Mouse (Mus musculus): ENCODE results near the gene Aldh3b2. TPM values are rescaled to one million over a fixed set of nuclear protein-coding genes. Genes with fewer than 3 reads are reported as not detected.

Aldh3b2 gene
- polyA plus RNA-seq, 1 experiment from 2014 or later, result 11.7 TPM

DNA sequence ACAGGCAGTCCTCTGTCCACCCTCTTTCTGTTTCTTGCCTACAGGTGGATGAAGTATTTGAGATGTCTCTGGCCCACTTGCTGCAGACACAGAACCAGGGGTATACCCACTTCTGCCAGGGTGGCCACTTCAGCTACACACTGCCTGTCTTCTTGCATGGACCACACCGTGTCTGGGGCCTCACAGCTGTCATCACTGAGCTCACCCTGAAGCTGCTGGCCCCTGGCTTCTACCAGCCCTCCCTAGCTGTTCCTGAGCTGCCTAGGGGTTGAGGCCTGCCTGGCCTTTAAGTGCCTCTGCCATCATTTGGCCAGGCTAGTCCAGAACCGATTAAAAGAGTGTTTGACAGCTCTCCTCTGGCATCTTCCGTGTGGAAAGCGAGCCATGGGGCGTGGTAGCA, 29.6 kb downstream of the Aldh3b2 start:
- no peak overlapping the region for H3K4me3 ChIP-seq (ENCODE audit: low read depth, low read length)
- peak overlapping the region; percentile 93; the same call in 1 of the 2 replicates for H3K4me2 ChIP-seq (replicated peaks; ENCODE audit: low read depth, low read length)
- 0 out of 2 replicates have a peak, but pooled peaks cover 5% of the 10 kb centered on the region for H3K36me3 ChIP-seq (ENCODE audit: control insufficient read depth, insufficient read depth, low read length)
- H3K27ac ChIP-seq (ENCODE audit: low read length), result no peak overlapping the region
- H3K9me3 ChIP-seq (ENCODE audit: control insufficient read depth, low read depth, low read length), result no peaks in the 10 kb centered on the region
- H3K27me3 ChIP-seq (ENCODE audit: control insufficient read depth, insufficient read depth, low read length), result no peaks in the 10 kb centered on the region
- 77% methylated on average over 5 of the region's 5 CpGs for WGBS
- peaks cover 15% of the 10 kb centered on the region for H3K4me1 ChIP-seq (ENCODE audit: control insufficient read depth, insufficient read depth, low read length)
- no peak overlapping the region for H3K9ac ChIP-seq (replicated peaks; ENCODE audit: low read depth, low read length)
- ATAC-seq (ENCODE audit: insufficient number of reproducible peaks, insufficient read depth, low FRiP score, low read depth), result no peak

DNA sequence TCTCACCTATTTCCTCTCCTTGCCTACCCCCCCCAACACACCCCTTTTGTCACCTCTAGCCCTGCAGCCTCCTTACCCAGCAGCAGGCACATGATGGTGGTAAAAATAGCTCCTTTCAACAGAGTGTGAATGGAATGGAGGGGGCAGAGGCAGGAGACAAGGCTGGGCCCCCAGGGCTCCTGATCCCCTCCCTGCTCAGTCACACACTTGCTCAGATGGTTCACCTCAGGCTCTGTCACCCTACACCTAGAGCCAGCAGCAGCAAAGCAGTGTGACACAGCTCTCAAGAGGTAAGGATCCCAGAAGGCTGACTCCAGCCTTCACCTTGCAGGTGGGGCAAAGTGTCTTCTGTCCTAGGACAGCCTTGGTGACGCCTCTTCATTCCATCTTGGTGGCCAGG, 31.0 kb downstream of the Aldh3b2 start, which contains the start of gene Doc2g:
Gene Doc2g, plus strand, starts transcription at position 202 of the 400 bp plus-strand sequence.
- Histone ChIP-seq H3K27ac (ENCODE audit: low read length) (no peak within 1 kb of the TSS), H3K4me2 (replicated peaks; ENCODE audit: low read depth, low read length) (no peak within 1 kb of the TSS), H3K36me3 (ENCODE audit: control insufficient read depth, insufficient read depth, low read length) (peaks cover 18% of the 10 kb centered on the region), H3K27me3 (ENCODE audit: control insufficient read depth, insufficient read depth, low read length) (no peaks in the 10 kb centered on the region), H3K4me1 (ENCODE audit: control insufficient read depth, insufficient read depth, low read length) (peaks cover 15% of the 10 kb centered on the region), H3K4me3 (ENCODE audit: low read depth, low read length) (no peak within 1 kb of the TSS), H3K9me3 (ENCODE audit: control insufficient read depth, low read depth, low read length) (no peaks in the 10 kb centered on the region), H3K9ac (replicated peaks; ENCODE audit: low read depth, low read length) (no peak within 1 kb of the TSS)
- no peak for ATAC-seq (ENCODE audit: insufficient number of reproducible peaks, insufficient read depth, low FRiP score, low read depth)
- WGBS, result 64% methylated on average over 1 of the region's 1 CpGs

DNA sequence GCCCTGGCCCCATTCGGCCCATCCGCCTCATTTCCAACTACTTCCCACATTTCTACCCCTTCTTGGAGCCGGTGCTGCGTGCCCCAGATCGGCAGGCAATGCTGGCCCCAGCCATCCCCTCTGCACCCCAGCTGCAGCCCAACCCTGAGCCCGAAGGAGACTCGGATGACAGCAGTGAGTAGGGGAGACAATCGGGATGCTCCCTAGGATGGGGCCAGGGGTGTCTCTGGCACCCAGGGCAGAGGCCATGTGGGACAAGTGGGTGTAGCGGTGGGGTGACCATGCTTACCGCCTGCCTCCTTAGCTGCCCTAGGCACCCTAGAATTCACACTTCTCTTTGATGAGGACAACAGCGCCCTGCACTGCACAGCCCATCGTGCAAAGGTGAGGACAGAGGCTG, 31.5 kb downstream of the Aldh3b2 start:
- Histone ChIP-seq H3K4me3 (ENCODE audit: low read depth, low read length) (no peak overlapping the region), H3K9me3 (ENCODE audit: control insufficient read depth, low read depth, low read length) (no peaks in the 10 kb centered on the region), H3K36me3 (ENCODE audit: control insufficient read depth, insufficient read depth, low read length) (peaks cover 24% of the 10 kb centered on the region), H3K27ac (ENCODE audit: low read length) (no peak overlapping the region), H3K4me1 (ENCODE audit: control insufficient read depth, insufficient read depth, low read length) (peaks cover 15% of the 10 kb centered on the region), H3K9ac (replicated peaks; ENCODE audit: low read depth, low read length) (no peak overlapping the region), H3K27me3 (ENCODE audit: control insufficient read depth, insufficient read depth, low read length) (no peaks in the 10 kb centered on the region), H3K4me2 (replicated peaks; ENCODE audit: low read depth, low read length) (no peak overlapping the region)
- ATAC-seq (ENCODE audit: insufficient number of reproducible peaks, insufficient read depth, low FRiP score, low read depth), result no peak
- 67% methylated on average over 12 of the region's 12 CpGs for WGBS

DNA sequence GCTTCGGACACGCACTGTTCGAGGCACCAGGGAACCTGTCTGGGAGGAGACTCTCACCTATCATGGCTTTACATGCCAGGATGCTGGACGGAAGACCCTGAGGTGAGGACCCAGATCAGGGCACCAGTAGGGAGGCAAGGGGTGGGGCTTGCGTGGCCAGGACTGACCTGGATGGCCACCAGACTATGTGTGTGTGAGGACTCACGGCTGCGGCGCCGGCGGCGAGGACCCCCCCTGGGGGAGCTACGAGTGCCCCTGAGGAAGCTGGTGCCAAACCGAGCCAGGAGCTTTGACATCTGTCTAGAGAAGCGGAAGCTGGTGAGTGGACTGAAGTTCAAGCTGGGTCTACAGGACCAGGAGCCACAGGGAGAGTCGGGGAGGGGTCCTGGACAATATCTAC, 32.2 kb downstream of the Aldh3b2 start:
- Histone ChIP-seq H3K4me3 (ENCODE audit: low read depth, low read length) (no peak overlapping the region), H3K9ac (replicated peaks; ENCODE audit: low read depth, low read length) (no peak overlapping the region), H3K27ac (ENCODE audit: low read length) (no peak overlapping the region), H3K9me3 (ENCODE audit: control insufficient read depth, low read depth, low read length) (no peaks in the 10 kb centered on the region), H3K4me1 (ENCODE audit: control insufficient read depth, insufficient read depth, low read length) (peaks cover 14% of the 10 kb centered on the region), H3K27me3 (ENCODE audit: control insufficient read depth, insufficient read depth, low read length) (no peaks in the 10 kb centered on the region), H3K4me2 (replicated peaks; ENCODE audit: low read depth, low read length) (no peak overlapping the region), H3K36me3 (ENCODE audit: control insufficient read depth, insufficient read depth, low read length) (peaks cover 24% of the 10 kb centered on the region)
- WGBS, result 87% methylated on average over 15 of the region's 15 CpGs
- no peak for ATAC-seq (ENCODE audit: insufficient number of reproducible peaks, insufficient read depth, low FRiP score, low read depth)

DNA sequence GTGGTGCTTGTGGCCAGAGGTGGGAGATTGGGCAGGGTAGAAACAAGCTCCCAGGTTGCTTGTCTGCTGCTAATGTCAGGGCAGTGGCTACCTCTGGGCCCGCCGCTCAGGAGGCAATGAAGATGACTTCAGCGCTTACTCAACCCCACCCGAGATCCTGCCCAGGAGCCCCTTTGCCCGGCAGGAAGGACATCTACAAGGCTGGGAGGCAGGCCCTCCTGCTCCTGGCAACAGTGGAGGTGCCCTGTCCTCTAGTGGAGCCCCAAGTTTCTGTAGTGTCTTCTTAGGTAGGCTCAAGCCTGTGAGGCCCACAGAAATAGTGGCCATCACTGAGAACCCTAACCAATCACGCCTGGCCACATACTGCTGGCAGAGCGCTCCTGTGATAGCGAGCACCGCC, 33.0 kb downstream of the Aldh3b2 start:
- no peak overlapping the region for H3K4me3 ChIP-seq (ENCODE audit: low read depth, low read length)
- H3K4me1 ChIP-seq (ENCODE audit: control insufficient read depth, insufficient read depth, low read length), result peaks cover 9% of the 10 kb centered on the region
- H3K36me3 ChIP-seq (ENCODE audit: control insufficient read depth, insufficient read depth, low read length), result peaks cover 24% of the 10 kb centered on the region
- WGBS, result 86% methylated on average over 9 of the region's 9 CpGs
- no peak for ATAC-seq (ENCODE audit: insufficient number of reproducible peaks, insufficient read depth, low FRiP score, low read depth)
- H3K9me3 ChIP-seq (ENCODE audit: control insufficient read depth, low read depth, low read length), result no peaks in the 10 kb centered on the region
- H3K4me2 ChIP-seq (replicated peaks; ENCODE audit: low read depth, low read length), result no peak overlapping the region
- no peaks in the 10 kb centered on the region for H3K27me3 ChIP-seq (ENCODE audit: control insufficient read depth, insufficient read depth, low read length)
- H3K27ac ChIP-seq (ENCODE audit: low read length), result no peak overlapping the region
- no peak overlapping the region for H3K9ac ChIP-seq (replicated peaks; ENCODE audit: low read depth, low read length)

DNA sequence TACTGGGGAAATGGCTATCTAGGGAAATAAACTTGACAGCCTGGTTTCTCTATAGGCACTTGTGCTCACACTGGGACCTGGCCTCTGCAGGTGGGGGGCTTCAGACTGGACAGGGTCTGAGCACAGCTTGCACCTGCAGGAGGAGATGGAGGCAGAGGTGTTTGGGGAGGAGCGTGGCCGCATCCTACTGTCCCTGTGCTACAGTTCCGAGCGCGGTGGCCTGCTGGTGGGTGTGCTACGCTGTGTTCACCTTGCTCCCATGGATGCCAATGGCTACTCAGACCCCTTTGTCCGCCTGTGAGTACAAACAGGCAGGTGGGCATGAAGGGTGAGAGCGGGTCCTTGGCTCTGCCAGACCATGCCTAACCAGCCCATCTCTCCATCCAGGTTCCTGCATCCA, 33.8 kb downstream of the Aldh3b2 start:
- H3K4me3 ChIP-seq (ENCODE audit: low read depth, low read length), result no peak overlapping the region
- no peak overlapping the region for H3K9ac ChIP-seq (replicated peaks; ENCODE audit: low read depth, low read length)
- H3K27me3 ChIP-seq (ENCODE audit: control insufficient read depth, insufficient read depth, low read length), result no peaks in the 10 kb centered on the region
- peaks cover 7% of the 10 kb centered on the region for H3K4me1 ChIP-seq (ENCODE audit: control insufficient read depth, insufficient read depth, low read length)
- H3K36me3 ChIP-seq (ENCODE audit: control insufficient read depth, insufficient read depth, low read length), result peaks cover 24% of the 10 kb centered on the region
- H3K9me3 ChIP-seq (ENCODE audit: control insufficient read depth, low read depth, low read length), result no peaks in the 10 kb centered on the region
- 90% methylated on average over 8 of the region's 8 CpGs for WGBS
- no peak for ATAC-seq (ENCODE audit: insufficient number of reproducible peaks, insufficient read depth, low FRiP score, low read depth)
- no peak overlapping the region for H3K27ac ChIP-seq (ENCODE audit: low read length)
- no peak overlapping the region for H3K4me2 ChIP-seq (replicated peaks; ENCODE audit: low read depth, low read length)

DNA sequence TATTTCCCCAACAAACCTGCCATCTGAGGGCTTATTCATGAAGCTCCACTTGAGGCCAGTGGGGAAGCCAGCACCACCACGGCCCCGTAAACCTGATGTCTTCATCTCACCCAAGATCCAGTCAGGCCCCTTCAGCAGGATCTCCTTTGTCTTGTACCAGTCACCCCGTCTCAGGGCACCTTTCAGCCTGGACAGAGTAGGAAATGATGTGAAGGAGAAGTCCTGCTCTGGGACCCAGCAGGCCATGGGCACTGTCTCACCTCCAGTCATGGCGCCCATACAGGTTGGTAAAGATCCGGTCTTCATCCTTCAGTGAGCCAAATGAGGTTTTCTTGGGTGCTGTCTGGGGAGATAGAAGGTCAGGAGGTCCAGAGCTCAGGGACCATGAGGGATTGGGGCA, 39.0 kb downstream of the Aldh3b2 start:
- no peaks in the 10 kb centered on the region for H3K9me3 ChIP-seq (ENCODE audit: control insufficient read depth, low read depth, low read length)
- no peak overlapping the region for H3K4me3 ChIP-seq (ENCODE audit: low read depth, low read length)
- no peak overlapping the region for H3K27ac ChIP-seq (ENCODE audit: low read length)
- peaks cover 11% of the 10 kb centered on the region; the same call in 1 of the 2 replicates for H3K4me1 ChIP-seq (ENCODE audit: control insufficient read depth, insufficient read depth, low read length)
- ATAC-seq (ENCODE audit: insufficient number of reproducible peaks, insufficient read depth, low FRiP score, low read depth), result no peak
- H3K27me3 ChIP-seq (ENCODE audit: control insufficient read depth, insufficient read depth, low read length), result no peaks in the 10 kb centered on the region
- H3K36me3 ChIP-seq (ENCODE audit: control insufficient read depth, insufficient read depth, low read length), result peaks cover 22% of the 10 kb centered on the region
- no peak overlapping the region for H3K9ac ChIP-seq (replicated peaks; ENCODE audit: low read depth, low read length)
- H3K4me2 ChIP-seq (replicated peaks; ENCODE audit: low read depth, low read length), result no peak overlapping the region
- WGBS, result 92% methylated on average over 5 of the region's 5 CpGs

DNA sequence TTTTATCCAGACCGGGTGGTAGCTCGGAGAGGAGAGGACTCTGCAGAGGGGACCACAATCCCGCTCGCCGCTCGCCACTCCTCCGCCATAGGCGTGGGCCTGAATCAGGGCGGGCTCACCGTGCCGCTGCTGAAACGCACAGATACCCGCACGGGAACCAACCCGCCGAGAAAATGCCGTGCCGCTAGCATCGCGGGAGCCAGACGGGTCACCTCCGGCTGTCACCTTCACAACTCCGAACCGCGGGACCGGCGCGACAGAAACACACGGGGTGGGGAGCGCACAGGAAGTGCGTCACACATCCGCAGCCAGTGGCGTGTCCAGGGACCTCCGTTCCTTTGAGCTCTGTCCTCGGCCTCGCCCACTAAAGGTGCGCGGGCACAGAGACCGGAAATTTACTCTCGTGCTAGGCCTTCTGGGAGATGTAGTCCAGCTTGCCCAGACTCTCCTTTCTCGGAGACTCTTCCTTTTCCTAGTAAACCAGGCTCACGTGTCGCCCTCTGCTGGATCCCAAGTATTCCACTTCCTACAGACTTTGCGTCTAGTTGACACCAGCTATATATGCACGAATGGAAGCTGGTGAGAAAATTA, 40.4 kb downstream of the Aldh3b2 start, which contains the start of gene Ndufv1:
Gene Ndufv1, minus strand, starts transcription at position 375 of the 591 bp plus-strand sequence.
- Histone ChIP-seq H3K9ac (replicated peaks; ENCODE audit: low read depth, low read length) (peak within 1 kb of the TSS; percentile 76), H3K4me3 (ENCODE audit: low read depth, low read length) (peak within 1 kb of the TSS; percentile 90), H3K27me3 (ENCODE audit: control insufficient read depth, insufficient read depth, low read length) (no peaks in the 10 kb centered on the region), H3K27ac (ENCODE audit: low read length) (peak within 1 kb of the TSS; percentile 39; the same call in 1 of the 2 replicates), H3K36me3 (ENCODE audit: control insufficient read depth, insufficient read depth, low read length) (peaks cover 12% of the 10 kb centered on the region), H3K4me2 (replicated peaks; ENCODE audit: low read depth, low read length) (peak within 1 kb of the TSS; percentile 75), H3K4me1 (ENCODE audit: control insufficient read depth, insufficient read depth, low read length) (peaks cover 11% of the 10 kb centered on the region; the same call in 1 of the 2 replicates), H3K9me3 (ENCODE audit: control insufficient read depth, low read depth, low read length) (no peaks in the 10 kb centered on the region)
- ATAC-seq (ENCODE audit: insufficient number of reproducible peaks, insufficient read depth, low FRiP score, low read depth), result peak; percentile 99
- WGBS, result 0% methylated on average over 45 of the region's 45 CpGs

Data from stomach, embryonic 14.5 days (tissue).